Mouse (Mus musculus): ENCODE data around the gene S1pr5. TPM values are rescaled to one million over a fixed set of nuclear protein-coding genes. Genes with fewer than 3 reads are reported as not detected.
"Not testable (repeated sequence)": the region's sequence is repeated elsewhere in the genome, so short reads cannot be mapped to it uniquely, and the experiment has no call there.

S1pr5 gene
- polyA plus RNA-seq, 1 experiment, result 0.40 TPM

DNA sequence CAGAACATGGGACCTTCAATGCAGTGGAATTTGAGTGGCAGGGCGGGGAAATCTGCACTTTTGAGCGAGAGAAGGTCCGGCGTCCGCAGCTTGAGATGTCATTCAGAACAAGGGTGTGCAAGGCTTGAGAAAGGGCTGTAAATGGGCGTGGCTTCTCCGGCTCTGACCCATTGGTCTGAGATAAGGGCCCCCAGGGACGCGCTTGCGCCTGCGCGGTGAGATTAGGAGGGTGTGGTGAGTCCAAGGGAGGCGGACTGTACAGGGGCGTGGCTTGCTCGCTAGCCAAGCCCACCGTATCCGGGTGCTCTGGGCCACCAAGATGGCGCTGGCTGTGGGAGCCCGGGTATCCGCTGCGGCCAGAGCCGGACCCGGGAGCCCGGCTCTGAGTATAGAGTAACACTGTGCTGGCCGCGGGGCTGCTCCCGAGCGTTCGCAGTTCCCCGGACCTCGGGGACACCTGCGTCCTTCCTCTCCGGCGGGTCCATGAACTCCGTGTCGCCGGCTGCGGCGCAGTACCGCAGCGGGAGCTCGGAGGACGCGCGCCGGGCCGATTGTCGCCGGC, 16.8 kb upstream of the S1pr5 start, which contains the start of gene Atg4d:
Atg4d (plus strand) TSS at position 294 of the 562 bp plus-strand sequence.
- TF ChIP-seq EP300 (IDR thresholded peaks at IDR 0.05; ENCODE audit: insufficient read depth, low read depth, low read length) (peak; percentile 37; the same call in 1 of the 2 replicates), CTCF (IDR thresholded peaks at IDR 0.05; ENCODE audit: low read depth, low read length) (no peak), POLR2A (IDR thresholded peaks at IDR 0.05; ENCODE audit: insufficient read depth, low read length) (peak; percentile 66)
- Histone ChIP-seq H3K27ac (ENCODE audit: insufficient read depth, low read length) (peak within 1 kb of the TSS; percentile 54), H3K9ac (ENCODE audit: low read depth, poor library complexity, severe bottlenecking) (peak within 1 kb of the TSS; percentile 76), H3K9me3 (replicated peaks; ENCODE audit: control insufficient read depth, insufficient read depth, low read length, poor library complexity, severe bottlenecking) (no peaks in the 10 kb centered on the region), H3K36me3 (ENCODE audit: control insufficient read depth, insufficient read depth, low read length, poor library complexity, severe bottlenecking) (peaks cover 18% of the 10 kb centered on the region), H3K4me3 (ENCODE audit: low read depth, low read length) (peak within 1 kb of the TSS; percentile 84), H3K27me3 (ENCODE audit: control insufficient read depth, insufficient read depth, low read length, poor library complexity, severe bottlenecking) (no peaks in the 10 kb centered on the region), H3K4me1 (ENCODE audit: control insufficient read depth, insufficient read depth, low read length) (no peaks in the 10 kb centered on the region)

DNA sequence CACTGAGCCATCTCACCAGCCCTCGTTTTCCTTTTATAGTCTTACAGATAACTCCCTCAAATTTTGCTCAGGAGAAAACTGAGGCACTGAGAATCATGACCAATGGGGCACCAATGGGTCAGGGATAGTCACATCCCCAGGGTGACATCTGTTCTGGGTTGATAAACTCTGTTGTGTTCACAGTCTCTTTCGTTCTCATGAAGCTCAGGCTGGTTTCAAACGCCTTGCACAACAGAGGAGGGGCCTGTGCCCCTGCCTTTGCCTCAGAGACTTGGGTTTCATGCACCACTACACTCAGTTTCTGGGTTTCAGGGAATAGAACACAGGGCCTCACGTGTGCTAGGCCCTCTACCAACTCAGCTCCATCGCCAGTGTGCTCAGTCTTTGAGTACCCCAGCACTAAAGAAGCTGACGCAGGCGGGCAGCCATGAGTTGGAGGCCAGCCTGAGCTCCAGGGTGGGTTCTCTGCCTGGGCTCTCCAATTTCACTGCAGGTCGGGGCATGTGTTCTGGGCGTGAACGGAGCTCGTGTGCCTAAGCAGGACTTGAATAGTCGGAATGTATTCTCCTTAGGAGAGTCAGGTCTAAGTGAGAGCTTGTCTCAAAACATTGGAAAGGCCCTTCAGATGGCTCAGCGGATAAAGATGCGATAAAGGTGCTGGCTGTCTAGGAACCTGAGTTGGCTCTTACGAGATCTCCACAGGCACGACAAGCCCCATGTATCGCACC, 16.2 kb upstream of the S1pr5 start:
- peak overlapping the region; percentile 54 for H3K27ac ChIP-seq (ENCODE audit: insufficient read depth, low read length)
- peak overlapping the region; percentile 2; the same call in 1 of the 2 replicates for H3K9ac ChIP-seq (ENCODE audit: low read depth, poor library complexity, severe bottlenecking)
- TF ChIP-seq POLR2A (IDR thresholded peaks at IDR 0.05; ENCODE audit: insufficient read depth, low read length) (no peak), EP300 (IDR thresholded peaks at IDR 0.05; ENCODE audit: insufficient read depth, low read depth, low read length) (no peak), CTCF (IDR thresholded peaks at IDR 0.05; ENCODE audit: low read depth, low read length) (no peak)
- H3K9me3 ChIP-seq (replicated peaks; ENCODE audit: control insufficient read depth, insufficient read depth, low read length, poor library complexity, severe bottlenecking), result no peaks in the 10 kb centered on the region
- no peaks in the 10 kb centered on the region for H3K4me1 ChIP-seq (ENCODE audit: control insufficient read depth, insufficient read depth, low read length)
- no peaks in the 10 kb centered on the region for H3K27me3 ChIP-seq (ENCODE audit: control insufficient read depth, insufficient read depth, low read length, poor library complexity, severe bottlenecking)
- peaks cover 14% of the 10 kb centered on the region for H3K36me3 ChIP-seq (ENCODE audit: control insufficient read depth, insufficient read depth, low read length, poor library complexity, severe bottlenecking)
- peak overlapping the region; percentile 70 for H3K4me3 ChIP-seq (ENCODE audit: low read depth, low read length)

DNA sequence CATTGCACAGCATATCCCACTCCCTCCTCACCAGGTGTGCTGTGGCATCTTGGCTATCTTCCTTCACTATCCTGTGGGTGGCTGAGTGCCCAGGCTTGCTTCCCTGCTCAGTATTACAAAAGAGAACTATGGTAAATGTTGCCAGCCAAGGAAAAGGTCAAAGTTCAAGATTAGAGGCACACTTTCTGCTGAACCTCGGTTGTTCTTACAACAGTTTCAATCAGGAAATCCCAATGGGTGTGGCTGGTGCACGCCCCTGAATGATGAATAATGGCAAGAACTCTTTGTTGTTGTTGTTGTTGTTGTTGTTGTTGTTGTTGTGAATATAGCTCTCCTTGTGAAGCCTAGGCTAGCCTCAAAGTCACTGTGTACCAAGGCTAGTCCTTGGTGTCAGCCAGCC, 13.6 kb upstream of the S1pr5 start:
- Histone ChIP-seq H3K27me3 (ENCODE audit: control insufficient read depth, insufficient read depth, low read length, poor library complexity, severe bottlenecking) (no peaks in the 10 kb centered on the region), H3K9ac (ENCODE audit: low read depth, poor library complexity, severe bottlenecking) (no peak overlapping the region), H3K4me1 (ENCODE audit: control insufficient read depth, insufficient read depth, low read length) (no peaks in the 10 kb centered on the region), H3K36me3 (ENCODE audit: control insufficient read depth, insufficient read depth, low read length, poor library complexity, severe bottlenecking) (peaks cover 3% of the 10 kb centered on the region; the same call in 1 of the 2 replicates), H3K9me3 (replicated peaks; ENCODE audit: control insufficient read depth, insufficient read depth, low read length, poor library complexity, severe bottlenecking) (no peaks in the 10 kb centered on the region), H3K27ac (ENCODE audit: insufficient read depth, low read length) (peak overlapping the region; percentile 29), H3K4me3 (ENCODE audit: low read depth, low read length) (no peak overlapping the region)
- TF ChIP-seq EP300 (IDR thresholded peaks at IDR 0.05; ENCODE audit: insufficient read depth, low read depth, low read length), result no peak
- no peak for TF ChIP-seq CTCF (IDR thresholded peaks at IDR 0.05; ENCODE audit: low read depth, low read length)
- TF ChIP-seq POLR2A (IDR thresholded peaks at IDR 0.05; ENCODE audit: insufficient read depth, low read length), result no peak

DNA sequence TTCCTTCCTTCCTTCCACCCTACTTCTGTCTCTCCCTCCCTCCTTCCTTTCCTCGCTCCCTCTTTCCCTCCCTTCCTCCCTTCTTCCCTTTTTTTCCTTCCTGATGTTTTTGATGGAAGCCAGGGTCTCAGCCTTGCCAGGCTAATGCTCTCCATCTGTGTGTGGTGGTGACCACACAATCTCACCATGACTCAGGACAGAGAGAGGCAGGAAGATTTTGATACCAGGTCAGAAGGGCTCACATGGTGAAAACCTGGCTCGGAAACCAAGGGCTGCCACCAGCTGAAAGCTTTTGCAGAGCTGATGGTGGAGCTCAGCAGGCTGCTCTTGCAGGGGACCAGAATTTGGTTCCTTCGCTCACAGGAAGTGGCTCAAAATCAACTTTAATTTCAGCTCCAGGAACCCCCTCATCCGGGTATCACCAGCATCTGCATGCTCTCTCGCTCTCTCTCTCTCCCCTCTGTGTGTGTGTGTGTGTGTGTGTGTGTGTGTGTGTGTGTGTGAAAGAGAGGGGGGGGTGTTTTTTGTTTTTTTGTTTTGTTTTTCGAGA, 12.3 kb upstream of the S1pr5 start:
- Histone ChIP-seq H3K4me3 (ENCODE audit: low read depth, low read length) (no peak overlapping the region), H3K9me3 (replicated peaks; ENCODE audit: control insufficient read depth, insufficient read depth, low read length, poor library complexity, severe bottlenecking) (no peaks in the 10 kb centered on the region), H3K4me1 (ENCODE audit: control insufficient read depth, insufficient read depth, low read length) (no peaks in the 10 kb centered on the region), H3K36me3 (ENCODE audit: control insufficient read depth, insufficient read depth, low read length, poor library complexity, severe bottlenecking) (no peaks in the 10 kb centered on the region), H3K27ac (ENCODE audit: insufficient read depth, low read length) (no peak overlapping the region), H3K9ac (ENCODE audit: low read depth, poor library complexity, severe bottlenecking) (no peak overlapping the region), H3K27me3 (ENCODE audit: control insufficient read depth, insufficient read depth, low read length, poor library complexity, severe bottlenecking) (no peaks in the 10 kb centered on the region)
- TF ChIP-seq CTCF (IDR thresholded peaks at IDR 0.05; ENCODE audit: low read depth, low read length), result no peak
- no peak for TF ChIP-seq POLR2A (IDR thresholded peaks at IDR 0.05; ENCODE audit: insufficient read depth, low read length)
- no peak for TF ChIP-seq EP300 (IDR thresholded peaks at IDR 0.05; ENCODE audit: insufficient read depth, low read depth, low read length)

DNA sequence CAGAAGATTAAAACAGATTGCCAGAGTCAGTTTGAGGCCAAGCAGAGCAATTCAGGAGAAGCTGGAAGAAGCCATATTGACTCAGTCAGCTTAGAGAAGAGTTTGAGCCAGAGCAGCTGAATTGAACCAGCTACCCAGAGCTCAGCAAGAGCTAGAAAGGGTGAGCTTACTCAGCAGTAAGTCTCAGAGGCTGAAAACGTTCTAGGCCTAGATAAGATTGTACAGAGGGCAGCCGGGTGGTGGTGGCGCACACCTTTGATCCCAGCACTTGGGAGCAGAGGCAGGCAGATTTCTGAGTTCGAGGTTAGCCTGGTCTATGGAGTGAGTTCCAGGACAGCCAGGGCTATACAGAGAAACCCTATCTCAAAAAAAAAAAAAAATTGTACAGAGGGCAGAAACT, 8.1 kb upstream of the S1pr5 start:
- H3K27ac ChIP-seq (ENCODE audit: insufficient read depth, low read length); H3K36me3 ChIP-seq (ENCODE audit: control insufficient read depth, insufficient read depth, low read length, poor library complexity, severe bottlenecking); H3K9ac ChIP-seq (ENCODE audit: low read depth, poor library complexity, severe bottlenecking); H3K9me3 ChIP-seq (replicated peaks; ENCODE audit: control insufficient read depth, insufficient read depth, low read length, poor library complexity, severe bottlenecking); H3K4me3 ChIP-seq (ENCODE audit: low read depth, low read length); H3K4me1 ChIP-seq (ENCODE audit: control insufficient read depth, insufficient read depth, low read length); H3K27me3 ChIP-seq (ENCODE audit: control insufficient read depth, insufficient read depth, low read length, poor library complexity, severe bottlenecking): not testable (repeated sequence)

DNA sequence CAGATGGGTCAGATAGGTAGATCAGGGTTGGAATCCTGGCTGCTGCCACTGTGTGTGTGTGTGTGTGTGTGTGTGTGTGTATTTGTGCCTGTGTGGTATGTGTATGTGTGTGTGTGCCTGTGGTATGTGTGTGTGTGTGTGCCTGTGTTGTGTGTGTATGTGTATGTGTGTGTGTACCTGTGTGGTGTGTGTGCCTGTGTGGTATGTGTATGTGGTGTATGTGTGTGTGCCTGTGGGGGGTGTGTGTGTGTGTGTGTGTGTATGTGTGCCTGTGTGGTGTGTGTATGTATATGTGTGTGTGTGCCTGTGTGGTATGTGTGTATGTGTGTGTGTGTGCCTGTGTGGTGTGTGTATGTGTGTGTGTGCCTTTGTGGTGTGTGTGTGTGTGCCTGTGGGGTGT, 6.4 kb upstream of the S1pr5 start:
- Histone ChIP-seq H3K36me3 (ENCODE audit: control insufficient read depth, insufficient read depth, low read length, poor library complexity, severe bottlenecking) (no peaks in the 10 kb centered on the region), H3K4me1 (ENCODE audit: control insufficient read depth, insufficient read depth, low read length) (peaks cover 2% of the 10 kb centered on the region), H3K27ac (ENCODE audit: insufficient read depth, low read length) (no peak overlapping the region), H3K9me3 (replicated peaks; ENCODE audit: control insufficient read depth, insufficient read depth, low read length, poor library complexity, severe bottlenecking) (no peaks in the 10 kb centered on the region), H3K9ac (ENCODE audit: low read depth, poor library complexity, severe bottlenecking) (no peak overlapping the region), H3K27me3 (ENCODE audit: control insufficient read depth, insufficient read depth, low read length, poor library complexity, severe bottlenecking) (no peaks in the 10 kb centered on the region), H3K4me3 (ENCODE audit: low read depth, low read length) (no peak overlapping the region)
- no peak for TF ChIP-seq POLR2A (IDR thresholded peaks at IDR 0.05; ENCODE audit: insufficient read depth, low read length)
- no peak for TF ChIP-seq CTCF (IDR thresholded peaks at IDR 0.05; ENCODE audit: low read depth, low read length)
- no peak for TF ChIP-seq EP300 (IDR thresholded peaks at IDR 0.05; ENCODE audit: insufficient read depth, low read depth, low read length)

All from ES-Bruce4 (cell line).